Mouse (Mus musculus) heart, embryonic 10.5 days (tissue): Measurements from ENCODE around the gene Mdm2. TPM values are rescaled to one million over a fixed set of nuclear protein-coding genes. Genes with fewer than 3 reads are reported as not detected.

Experiments used
- DNase-seq: peaks from one replicate; pipeline ENCODE4 v3.0.0-alpha.2; 2017; ENCODE audit warnings: low spot score
- H3K27ac ChIP-seq: fragments of 300-500 bp; sonication (generic); 2 replicates; pipeline ENCODE4 v1.5.1; 2016; ENCODE audit warnings: mild to moderate bottlenecking
- H3K27me3 ChIP-seq: fragments of 300-500 bp; sonication (generic); 2 replicates; pipeline ENCODE4 v1.6.1; 2016; ENCODE audit warnings: mild to moderate bottlenecking; ENCODE audit not compliant: poor library complexity, insufficient read depth, severe bottlenecking
- H3K36me3 ChIP-seq: fragments of 300-500 bp; sonication (generic); 2 replicates; pipeline ENCODE4 v1.6.1; 2016; ENCODE audit warnings: mild to moderate bottlenecking, moderate library complexity
- H3K4me1 ChIP-seq: fragments of 300-500 bp; sonication (generic); 2 replicates; pipeline ENCODE4 v1.6.1; 2016; ENCODE audit warnings: mild to moderate bottlenecking
- H3K4me3 ChIP-seq: fragments of 300-500 bp; sonication (generic); 2 replicates; pipeline ENCODE4 v1.5.1; 2016; ENCODE audit warnings: mild to moderate bottlenecking, moderate library complexity
- H3K9me3 ChIP-seq: fragments of 300-500 bp; sonication (generic); 2 replicates; pipeline ENCODE4 v1.6.1; 2016; ENCODE audit warnings: mild to moderate bottlenecking, moderate library complexity
- WGBS: fragments of 180-500 bp; shearing (Covaris S2); methylation state at CpG from one replicate; pipeline ENCODE4 v1.1.7; 2016; 5-methylcytosine and 5-hydroxymethylcytosine counted together
- polyA plus RNA-seq: library from polyadenylated mRNA; unstranded; fragments of >200 nt; fragmentation: Nextera tagmentation; extraction: Ambion mirVana; gene quantifications from 2 replicates; pipeline ENCODE4 v1.2.1, GENCODE M21; 2016

The Mdm2 gene
- polyA plus RNA-seq, 1 experiment from 2014 or later, result 56.4 TPM

DNA sequence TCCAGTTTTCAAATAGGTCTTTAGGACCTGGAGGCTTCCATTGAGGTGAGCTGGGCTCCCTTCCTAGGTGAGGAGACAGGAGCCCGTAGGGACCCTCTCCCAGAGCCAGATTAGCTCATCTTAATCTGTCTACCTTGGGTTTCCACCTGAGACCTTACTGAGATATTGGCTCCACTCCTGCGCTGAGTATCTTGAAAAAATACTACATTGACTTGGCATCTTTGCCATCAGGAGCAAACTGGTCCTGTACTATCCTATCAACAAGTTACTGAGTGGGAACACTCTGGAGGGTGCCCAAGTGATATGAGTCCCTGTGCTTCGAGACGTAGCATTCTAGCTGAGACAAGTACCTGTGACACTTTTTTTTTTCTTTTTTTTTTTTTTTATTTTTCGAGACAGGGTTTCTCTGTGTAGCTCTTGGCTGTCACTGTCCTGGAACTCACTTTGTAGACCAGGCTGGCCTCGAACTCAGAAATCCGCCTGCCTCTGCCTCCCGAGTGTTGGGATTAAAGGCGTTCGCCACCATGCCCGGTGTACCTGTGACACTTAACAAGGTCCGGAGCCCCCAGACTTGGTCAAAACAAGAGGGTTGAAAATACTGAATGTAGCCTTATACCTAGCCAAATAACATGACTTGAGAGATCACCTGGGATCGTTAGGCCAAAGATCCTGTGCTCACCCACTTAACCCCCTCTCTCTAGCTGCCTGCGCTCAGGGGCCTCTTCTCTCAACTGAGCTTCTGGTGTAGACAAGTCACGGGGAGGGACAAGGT lies 67.9 kb downstream of the Mdm2 start:
- 85% methylated on average over 15 of the region's 15 CpGs for WGBS
- Histone ChIP-seq H3K4me1 (peaks cover 12% of the 10 kb centered on the region), H3K27ac (no peak overlapping the region)

DNA sequence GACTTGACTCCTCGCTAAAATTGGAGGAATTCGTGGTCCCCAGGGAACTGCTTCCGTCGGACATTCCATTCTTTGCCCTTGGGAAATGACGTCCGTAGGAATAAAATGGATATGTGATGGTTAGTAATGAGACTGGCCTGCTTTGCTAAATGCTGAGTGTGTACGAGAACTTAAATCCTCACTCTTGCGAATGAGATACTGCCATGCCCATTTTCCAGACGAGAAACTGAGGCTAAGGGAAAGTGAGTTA lies 68.4 kb downstream of the Mdm2 start:
- Histone ChIP-seq H3K4me1 (peaks cover 12% of the 10 kb centered on the region), H3K4me3 (no peak overlapping the region), H3K27me3 (no peaks in the 10 kb centered on the region), H3K36me3 (no peaks in the 10 kb centered on the region), H3K9me3 (no peaks in the 10 kb centered on the region), H3K27ac (no peak overlapping the region; the same call in 1 of the 2 replicates)
- 78% methylated on average over 9 of the region's 9 CpGs for WGBS
- no peak for DNase-seq

More for the DNA sequence above, 67.9 kb downstream of the Mdm2 start:
- no peak for DNase-seq
- H3K9me3 ChIP-seq, result no peaks in the 10 kb centered on the region
- H3K4me3 ChIP-seq, result no peak overlapping the region
- no peaks in the 10 kb centered on the region for H3K36me3 ChIP-seq
- H3K27me3 ChIP-seq, result no peaks in the 10 kb centered on the region

DNA sequence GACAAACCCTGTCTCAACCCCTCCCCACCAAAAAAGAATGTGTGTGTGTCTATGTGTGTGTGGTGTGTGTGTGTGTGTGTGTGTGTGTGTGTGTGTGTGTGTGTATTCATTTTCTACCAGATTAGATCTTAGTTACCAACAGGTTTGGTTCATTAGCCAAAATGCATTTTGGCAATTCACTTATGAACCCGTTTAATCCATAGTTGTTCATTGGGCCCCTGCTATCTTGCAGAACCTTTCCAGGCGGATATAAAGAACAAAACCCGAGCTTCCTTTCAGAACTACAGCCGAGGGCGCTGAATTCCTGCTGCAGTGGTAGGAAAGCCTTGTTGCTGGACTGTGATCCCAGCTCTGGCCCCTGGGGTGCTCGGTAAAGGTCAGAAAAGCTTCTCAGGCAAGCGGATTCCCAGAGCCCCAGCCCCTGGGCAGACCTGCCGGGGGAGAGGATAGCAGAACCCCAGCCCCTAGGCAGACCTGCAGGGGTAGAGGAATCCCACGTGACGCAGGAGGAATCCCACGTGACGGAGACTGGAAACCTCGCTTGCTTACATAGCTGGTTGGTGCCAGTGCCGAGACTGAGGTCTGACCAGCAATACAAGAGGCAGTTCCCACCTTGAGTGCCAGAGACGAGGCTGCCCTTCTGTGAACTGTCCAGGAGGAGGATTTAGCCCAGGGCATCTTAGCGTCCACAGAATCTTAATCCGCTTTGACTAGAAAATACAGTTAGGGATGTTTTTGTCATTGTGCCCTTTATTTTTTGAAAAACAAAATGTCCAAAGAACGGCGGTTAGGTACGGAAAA lies 69.0 kb downstream of the Mdm2 start:
- 50% methylated on average over 20 of the region's 20 CpGs for WGBS
- Histone ChIP-seq H3K4me1 (peaks cover 12% of the 10 kb centered on the region), H3K27ac (peak overlapping the region; percentile 56; the same call in 1 of the 2 replicates), H3K27me3 (no peaks in the 10 kb centered on the region), H3K36me3 (no peaks in the 10 kb centered on the region), H3K4me3 (peak overlapping the region; percentile 40), H3K9me3 (no peaks in the 10 kb centered on the region)
- DNase-seq, result peak; percentile 76

DNA sequence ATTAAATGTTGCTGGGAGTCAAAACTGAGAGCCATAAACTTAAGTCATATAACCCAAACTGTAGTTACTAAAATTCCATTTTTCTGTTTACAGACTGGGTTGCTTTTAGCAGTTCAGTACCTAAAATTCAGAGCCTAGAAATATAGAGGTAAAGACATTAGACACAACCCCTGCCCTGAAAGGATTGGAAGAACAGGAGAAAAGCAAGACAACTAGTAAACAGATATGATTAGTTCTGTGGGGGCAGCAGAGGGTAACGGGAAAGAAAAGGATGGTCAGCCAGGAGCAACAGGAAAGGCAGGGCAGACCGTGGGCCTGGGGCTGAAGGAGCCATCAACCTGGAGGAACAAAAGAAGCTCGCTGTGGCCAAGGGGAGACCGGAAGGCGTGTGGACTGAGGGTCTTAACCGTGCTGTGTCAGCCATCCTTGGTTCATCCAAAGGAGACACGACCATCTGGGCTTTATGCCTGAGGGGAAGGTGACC lies 69.9 kb downstream of the Mdm2 start:
- DNase-seq, result no peak
- H3K36me3 ChIP-seq, result no peaks in the 10 kb centered on the region
- peaks cover 12% of the 10 kb centered on the region for H3K4me1 ChIP-seq
- no peaks in the 10 kb centered on the region for H3K27me3 ChIP-seq
- 76% methylated on average over 7 of the region's 7 CpGs for WGBS
- no peak overlapping the region for H3K4me3 ChIP-seq
- H3K27ac ChIP-seq, result no peak overlapping the region
- no peaks in the 10 kb centered on the region for H3K9me3 ChIP-seq

DNA sequence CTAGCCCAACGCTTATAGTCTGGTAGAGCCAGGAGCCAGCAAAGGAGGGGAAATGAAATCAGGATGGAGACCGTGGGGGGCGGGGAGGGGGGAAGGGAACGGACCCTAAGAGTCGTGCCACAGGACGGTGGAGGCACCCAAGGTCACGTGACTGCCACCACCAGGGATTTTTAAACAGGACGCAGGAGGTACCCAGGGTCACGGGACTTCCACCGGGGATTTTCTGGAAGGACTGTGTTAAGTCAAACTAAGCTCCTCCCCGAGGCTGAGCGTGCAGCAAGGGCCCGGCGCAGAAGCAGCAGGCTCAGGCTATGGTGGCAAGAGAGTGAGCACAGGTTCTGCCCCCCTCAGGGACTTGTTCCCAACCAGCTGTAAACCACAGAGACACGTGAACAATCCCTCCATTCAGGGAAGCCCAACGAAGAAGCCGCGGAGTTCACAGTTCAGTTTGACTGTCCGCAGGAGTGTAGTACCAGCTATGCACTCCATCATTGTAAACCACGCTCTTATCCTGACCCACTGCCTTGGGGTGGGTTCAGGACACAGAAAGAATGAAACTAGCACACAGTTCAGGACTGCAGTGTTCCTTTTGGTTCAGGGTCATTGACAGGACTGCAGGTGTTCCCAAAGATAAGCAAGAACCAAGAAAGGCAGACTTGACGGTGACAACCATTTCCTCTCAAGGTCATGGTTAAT lies 70.5 kb downstream of the Mdm2 start:
- Histone ChIP-seq H3K4me3 (no peak overlapping the region; the same call in 1 of the 2 replicates), H3K9me3 (no peaks in the 10 kb centered on the region), H3K36me3 (no peaks in the 10 kb centered on the region), H3K27me3 (no peaks in the 10 kb centered on the region), H3K27ac (no peak overlapping the region), H3K4me1 (peaks cover 12% of the 10 kb centered on the region)
- DNase-seq, result no peak
- WGBS, result 39% methylated on average over 21 of the region's 21 CpGs

DNA sequence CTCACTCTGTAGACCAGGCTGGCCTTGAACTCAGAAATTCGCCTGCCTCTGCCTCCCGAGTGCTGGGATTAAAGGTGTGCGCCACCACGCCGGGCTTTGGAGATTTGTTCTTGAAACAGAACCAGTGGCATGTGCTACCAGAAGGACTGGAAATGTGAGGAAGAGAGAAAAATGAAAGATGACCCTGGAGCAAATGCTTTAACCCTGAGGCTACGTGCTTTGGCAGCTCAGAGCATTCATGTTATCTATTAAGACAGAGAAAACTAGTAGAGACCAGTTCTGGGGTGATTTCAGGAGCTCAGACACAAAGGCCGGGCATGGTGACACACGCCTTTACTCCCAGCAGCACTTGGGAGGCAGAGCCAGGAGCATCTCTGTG lies 71.3 kb downstream of the Mdm2 start:
- peaks cover 12% of the 10 kb centered on the region for H3K4me1 ChIP-seq
- no peak overlapping the region for H3K4me3 ChIP-seq
- no peaks in the 10 kb centered on the region for H3K36me3 ChIP-seq
- no peaks in the 10 kb centered on the region for H3K27me3 ChIP-seq
- 89% methylated on average over 8 of the region's 8 CpGs for WGBS
- no peaks in the 10 kb centered on the region for H3K9me3 ChIP-seq
- no peak for DNase-seq
- H3K27ac ChIP-seq, result no peak overlapping the region

Other genes starting within 250 kb of the Mdm2 start
- 5.1 and 28.3 TPM in 2 replicates for gene Cpm, start 81.3 kb downstream of the Mdm2 start, polyA plus RNA-seq
- 10.5 and 14.9 TPM in 2 replicates for gene Slc35e3, start 35.6 kb upstream of the Mdm2 start, polyA plus RNA-seq
- 75.0 and 84.0 TPM in 2 replicates for gene Nup107, start 81.9 kb upstream of the Mdm2 start, polyA plus RNA-seq
- gene Rap1b, start 135.3 kb upstream of the Mdm2 start, polyA plus RNA-seq, result 132 and 170 TPM in 2 replicates